Mouse (Mus musculus): ENCODE data around the gene Chsy1.

The Chsy1 gene

GRCm38 (mm10) chr7:66212887-66213286 is 103.6 kb downstream of the Chsy1 start:
- no peak for DNase-seq (ENCODE audit: low read depth, low spot score)

GRCm38 (mm10) chr7:66214477-66214876 is 105.2 kb downstream of the Chsy1 start:
- peak; percentile 21 for DNase-seq (ENCODE audit: low read depth, low spot score)

GRCm38 (mm10) chr7:66215911-66216310 is 106.6 kb downstream of the Chsy1 start:
- no peak for DNase-seq (ENCODE audit: low read depth, low spot score)

- DNase-seq (ENCODE audit: low read depth, low spot score), result no peak
Measured at GRCm38 (mm10) chr7:66217011-66217410, 107.7 kb downstream of the Chsy1 start.

- no peak for DNase-seq (ENCODE audit: low read depth, low spot score)
Measured at GRCm38 (mm10) chr7:66217531-66218094, 108.3 kb downstream of the Chsy1 start.

GRCm38 (mm10) chr7:66218193-66219014 is 109.1 kb downstream of the Chsy1 start:
- peak; percentile 53 for DNase-seq (ENCODE audit: low read depth, low spot score)

- no peak for DNase-seq (ENCODE audit: low read depth, low spot score)
Measured at GRCm38 (mm10) chr7:66219028-66219793, 109.9 kb downstream of the Chsy1 start.

- no peak for DNase-seq (ENCODE audit: low read depth, low spot score)
Measured at GRCm38 (mm10) chr7:66219794-66220227, 110.5 kb downstream of the Chsy1 start.

GRCm38 (mm10) chr7:66222621-66223091 is 113.3 kb downstream of the Chsy1 start:
- DNase-seq (ENCODE audit: low read depth, low spot score), result peak; percentile 54
